ENCODE assay signal across 28 mouse cellular contexts in genomic region chr10:120869241-120869775, GRCm38 (mm10). TPM values are rescaled to one million over a fixed set of nuclear protein-coding genes. Genes with fewer than 3 reads are reported as not detected.
DNase-seq lines count a peak whose midpoint lies in the region; ATAC-seq and TF ChIP-seq lines count a peak whose summit lies in the region.
"Had no signal": no experiment of that assay in that cellular context is flagged by ENCODE, and none has a peak within 500 bp of the region (broad histone marks: within the 10 kb centered on the region; RNA-seq: fewer than 3 reads in every experiment).

No protein-coding gene starts in this region.

- WGBS in heart, embryonic 10.5 days, result 88% methylated on average over 22 of the region's 22 CpGs
- 91% methylated on average over 22 of the region's 22 CpGs for WGBS in heart, adult 2 months
- WGBS in embryonic facial prominence, embryonic 10.5 days, result 89% methylated on average over 22 of the region's 22 CpGs
- 91% methylated on average over 22 of the region's 22 CpGs for WGBS in intestine, postnatal 0 days

- TF ChIP-seq EP300 in heart, adult 2 months (IDR thresholded peaks at IDR 0.05; ENCODE audit: insufficient read depth, low read depth, low read length), result no peak

- no peak for TF ChIP-seq CTCF in heart, adult 2 months (IDR thresholded peaks at IDR 0.05)
- no peak for TF ChIP-seq CTCF in intestine, postnatal 0 days (IDR thresholded peaks at IDR 0.05; ENCODE audit: low read depth)

- ATAC-seq in activated CD4-positive, CD25-positive, alpha-beta regulatory T cell, adult 4 months, result no peak
- ATAC-seq in intestine, postnatal 0 days, result no peak
- ATAC-seq: forebrain, embryonic 14.5 days; forebrain, postnatal 0 days; hindbrain, postnatal 0 days; inflammation-experienced regulatory T-cells, adult 6 months; intestine, embryonic 16.5 days had no signal

- no peak for TF ChIP-seq POLR2A in heart, adult 2 months (IDR thresholded peaks at IDR 0.05; ENCODE audit: insufficient read depth, low read depth, low read length)

- peak; percentile 69 for DNase-seq in heart, embryonic 10.5 days (ENCODE audit: low spot score)
- DNase-seq in heart, adult 2 months, result no peak
- peak; percentile 78 for DNase-seq in ES-CJ7 (ENCODE audit: low read depth, low spot score)
- DNase-seq in embryonic facial prominence, embryonic 10.5 days (ENCODE audit: low spot score), result no peak
- DNase-seq: adrenal gland, postnatal 10 days; adrenal gland, postnatal 36 days; B cell, adult 2 months; cerebellum, adult 18-20 months; cerebellum, adult 9-10 months; cerebellum, postnatal 14 days; forebrain, postnatal 0 days; gastrocnemius, adult 2 months; gastrocnemius, postnatal 14 days; heart, postnatal 10 days; heart, postnatal 4 days; kidney, adult 2 months had no signal

- H3K79me2 ChIP-seq in heart, adult 2 months (replicated peaks; ENCODE audit: control insufficient read depth, insufficient read depth, low read length), result peaks cover 1% of the 10 kb centered on the region; the same call in 1 of the 2 replicates

- intact Hi-C loops in heart, adult 2 months (cut with DNase I), result loop anchor here (5.0 to 10.0 kb wide), 4 partner anchors 165 to 615 kb away; no protein-coding TSS in a partner anchor

- H3K4me2 ChIP-seq in intestine, postnatal 0 days (replicated peaks; ENCODE audit: low read depth), result no peak overlapping the region
- H3K4me2 ChIP-seq: embryonic facial prominence, embryonic 12.5 days; embryonic facial prominence, embryonic 15.5 days; heart, embryonic 12.5 days; heart, embryonic 15.5 days; hindbrain, embryonic 14.5 days had no signal

- no peak overlapping the region for H3K27ac ChIP-seq in heart, embryonic 10.5 days
- no peak overlapping the region for H3K27ac ChIP-seq in heart, adult 2 months
- H3K27ac ChIP-seq in embryonic facial prominence, embryonic 10.5 days (replicated peaks), result peak overlapping the region; percentile 37; the same call in 1 of the 2 replicates
- H3K27ac ChIP-seq in intestine, postnatal 0 days (ENCODE audit: low read depth, low read length), result no peak overlapping the region
- H3K27ac ChIP-seq: embryonic facial prominence, embryonic 12.5 days; embryonic facial prominence, embryonic 15.5 days; gastrocnemius, adult 2 months; heart, embryonic 15.5 days; hindbrain, embryonic 14.5 days; hindbrain, postnatal 0 days had no signal

- H3K9me3 ChIP-seq in heart, embryonic 10.5 days, result no peaks in the 10 kb centered on the region
- H3K9me3 ChIP-seq in embryonic facial prominence, embryonic 10.5 days, result no peaks in the 10 kb centered on the region
- no peaks in the 10 kb centered on the region for H3K9me3 ChIP-seq in intestine, postnatal 0 days (ENCODE audit: control insufficient read depth)
- H3K9me3 ChIP-seq: embryonic facial prominence, embryonic 12.5 days; embryonic facial prominence, embryonic 15.5 days; heart, embryonic 12.5 days; heart, embryonic 15.5 days had no signal

- H3K36me3 ChIP-seq in heart, embryonic 10.5 days, result peaks cover 16% of the 10 kb centered on the region; the same call in 1 of the 2 replicates
- H3K36me3 ChIP-seq in heart, adult 2 months (ENCODE audit: control insufficient read depth, insufficient read depth, low read length), result peaks cover 4% of the 10 kb centered on the region
- H3K36me3 ChIP-seq in embryonic facial prominence, embryonic 10.5 days (replicated peaks), result no peaks in the 10 kb centered on the region; the same call in 1 of the 2 replicates
- no peaks in the 10 kb centered on the region for H3K36me3 ChIP-seq in intestine, postnatal 0 days (ENCODE audit: control insufficient read depth, insufficient read depth)
- H3K36me3 ChIP-seq: embryonic facial prominence, embryonic 12.5 days; embryonic facial prominence, embryonic 15.5 days had no signal

- H3K4me1 ChIP-seq in heart, embryonic 10.5 days, result peaks cover 35% of the 10 kb centered on the region
- H3K4me1 ChIP-seq in heart, adult 2 months (ENCODE audit: control insufficient read depth, insufficient read depth, low read length), result peaks cover 7% of the 10 kb centered on the region
- H3K4me1 ChIP-seq in embryonic facial prominence, embryonic 10.5 days, result peaks cover 36% of the 10 kb centered on the region
- peaks cover 5% of the 10 kb centered on the region for H3K4me1 ChIP-seq in intestine, postnatal 0 days (replicated peaks; ENCODE audit: control insufficient read depth, insufficient read depth, low read length)

- no peaks in the 10 kb centered on the region for H3K27me3 ChIP-seq in heart, embryonic 10.5 days (ENCODE audit: insufficient read depth, poor library complexity, severe bottlenecking)
- H3K27me3 ChIP-seq in heart, adult 2 months (ENCODE audit: control insufficient read depth, insufficient read depth, low read length), result no peaks in the 10 kb centered on the region
- H3K27me3 ChIP-seq in embryonic facial prominence, embryonic 10.5 days (replicated peaks; ENCODE audit: low read depth, poor library complexity, severe bottlenecking), result no peaks in the 10 kb centered on the region
- H3K27me3 ChIP-seq in intestine, postnatal 0 days (replicated peaks; ENCODE audit: control insufficient read depth, insufficient read depth, low read length), result no peaks in the 10 kb centered on the region
- H3K27me3 ChIP-seq: CH12.LX; embryonic facial prominence, embryonic 12.5 days; embryonic facial prominence, embryonic 15.5 days; heart, embryonic 12.5 days; heart, embryonic 15.5 days had no signal

- H3K4me3 ChIP-seq in heart, embryonic 10.5 days, result no peak overlapping the region
- H3K4me3 ChIP-seq in heart, adult 2 months, result no peak overlapping the region
- no peak overlapping the region for H3K4me3 ChIP-seq in embryonic facial prominence, embryonic 10.5 days
- H3K4me3 ChIP-seq in intestine, postnatal 0 days (ENCODE audit: low read depth, low read length), result no peak overlapping the region
- H3K4me3 ChIP-seq: embryonic facial prominence, embryonic 12.5 days; embryonic facial prominence, embryonic 15.5 days; gastrocnemius, adult 2 months; heart, embryonic 12.5 days; heart, embryonic 15.5 days had no signal

- no peak overlapping the region for H3K9ac ChIP-seq in heart, adult 2 months (ENCODE audit: low read depth, low read length)
- no peak overlapping the region for H3K9ac ChIP-seq in intestine, postnatal 0 days (ENCODE audit: low read depth, low read length)
- H3K9ac ChIP-seq: embryonic facial prominence, embryonic 12.5 days; embryonic facial prominence, embryonic 15.5 days; forebrain, postnatal 0 days; heart, embryonic 12.5 days; heart, embryonic 15.5 days; hindbrain, embryonic 14.5 days had no signal

RNA-seq across cellular contexts. Expression of gene Msrb3, which starts 29.6 kb away (rescaled TPM):
- polyA plus RNA-seq in heart, embryonic 10.5 days (2016; fragmentation: Nextera tagmentation; extraction: Ambion mirVana), result 15.4 and 20.6 TPM in 2 replicates
- total RNA-seq in heart, adult 2 months (2021), result 10 to 100 TPM; 88.7 to 92.5 TPM
- 53.5 and 86.5 TPM in 2 replicates for polyA plus RNA-seq in heart, adult 2 months (2012; rRNA removed)
- 3.4 and 3.6 TPM in 2 replicates for polyA plus RNA-seq in embryonic facial prominence, embryonic 10.5 days (2016; fragmentation: Nextera tagmentation; extraction: Ambion mirVana)
- under 1 TPM; 0.38 to 0.66 TPM for polyA plus RNA-seq in activated CD4-positive, CD25-positive, alpha-beta regulatory T cell, adult 4 months (2017; shearing (Covaris generic))
- polyA plus RNA-seq in intestine, postnatal 0 days (2015; fragmentation: Nextera tagmentation; extraction: Ambion mirVana), result 17.2 and 18.5 TPM in 2 replicates
- total RNA-seq: CH12.LX had no signal

Comparison
In these comparisons a context has a peak if more than half of its experiments do, and no peak if none do; other contexts are left out.
1. DNase-seq: peak in heart, embryonic 10.5 days (single experiment) and ES-CJ7 (single experiment); none in heart, adult 2 months (0 of 2) and embryonic facial prominence, embryonic 10.5 days (single experiment).